Mouse (Mus musculus): ENCODE data around the gene Kcne3. TPM values are rescaled to one million over a fixed set of nuclear protein-coding genes. Genes with fewer than 3 reads are reported as not detected.

The Kcne3 gene
- total and polyA plus RNA-seq, 2 experiments from 2014 or later, result 0.27 TPM; not detected in 1

DNA sequence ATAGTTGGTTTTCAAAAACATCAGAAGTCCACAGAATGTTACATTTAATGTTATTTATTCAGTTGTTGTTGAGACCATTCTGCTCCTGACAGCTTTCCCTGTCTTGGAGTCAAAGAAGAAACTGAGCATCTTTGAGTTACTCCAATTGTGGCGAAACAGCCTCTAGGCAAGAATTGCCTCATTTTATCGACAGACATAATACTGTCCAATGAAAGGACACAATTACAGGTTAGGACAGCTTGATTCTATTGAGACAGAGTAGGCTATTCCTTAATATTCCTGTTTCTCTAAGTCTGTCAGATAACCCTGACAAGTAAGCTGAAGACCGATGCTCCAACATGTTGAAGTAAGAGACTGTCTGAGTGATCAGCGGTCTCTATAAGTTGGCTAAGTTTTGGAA, 38.2 kb upstream of the Kcne3 start:
- H3K27me3 ChIP-seq (ENCODE audit: insufficient read depth, low read length), result no peaks in the 10 kb centered on the region
- no peak for ATAC-seq (ENCODE audit: low FRiP score)
- H3K4me1 ChIP-seq (ENCODE audit: insufficient read depth, low read length), result no peaks in the 10 kb centered on the region
- no peak overlapping the region for H3K4me2 ChIP-seq (ENCODE audit: low read depth, low read length, poor library complexity, severe bottlenecking)
- no peak for TF ChIP-seq CTCF (IDR thresholded peaks at IDR 0.05)
- 91% methylated on average over 4 of the region's 4 CpGs for WGBS
- H3K4me3 ChIP-seq (ENCODE audit: low read depth, low read length), result no peak overlapping the region
- H3K9me3 ChIP-seq (ENCODE audit: low read length), result no peaks in the 10 kb centered on the region
- H3K36me3 ChIP-seq (ENCODE audit: insufficient read depth, low read length), result no peaks in the 10 kb centered on the region
- no peak overlapping the region for H3K9ac ChIP-seq (replicated peaks; ENCODE audit: low read length, poor library complexity, severe bottlenecking)
- no peak overlapping the region for H3K27ac ChIP-seq (ENCODE audit: low read depth, low read length)
- no peak for DNase-seq (ENCODE audit: low spot score)

DNA sequence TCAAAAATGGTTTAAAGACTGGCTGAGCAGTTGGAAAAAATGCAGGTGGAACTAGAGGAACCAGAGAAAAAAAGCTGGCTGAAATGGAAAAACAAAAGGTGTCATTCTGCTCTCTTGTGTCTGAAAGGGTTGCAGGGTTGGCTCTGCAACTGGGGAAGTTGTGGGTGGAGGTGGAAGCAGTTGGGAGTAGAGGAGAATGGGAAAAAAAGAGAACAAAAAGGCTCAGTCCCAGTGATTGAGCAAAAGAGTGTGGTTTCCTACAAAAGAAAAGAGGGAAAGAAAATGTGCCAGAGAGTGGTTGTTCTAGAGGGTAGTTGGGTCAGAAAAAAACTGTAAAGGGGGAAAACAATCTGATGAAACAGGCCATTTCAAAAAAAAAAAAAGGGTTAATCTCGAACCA, 35.7 kb upstream of the Kcne3 start:
- Histone ChIP-seq H3K4me1 (ENCODE audit: insufficient read depth, low read length) (no peaks in the 10 kb centered on the region), H3K27ac (ENCODE audit: low read depth, low read length) (no peak overlapping the region), H3K36me3 (ENCODE audit: insufficient read depth, low read length) (no peaks in the 10 kb centered on the region), H3K4me3 (ENCODE audit: low read depth, low read length) (no peak overlapping the region), H3K4me2 (ENCODE audit: low read depth, low read length, poor library complexity, severe bottlenecking) (no peak overlapping the region), H3K9me3 (ENCODE audit: low read length) (no peaks in the 10 kb centered on the region), H3K27me3 (ENCODE audit: insufficient read depth, low read length) (no peaks in the 10 kb centered on the region), H3K9ac (replicated peaks; ENCODE audit: low read length, poor library complexity, severe bottlenecking) (no peak overlapping the region)
- ATAC-seq (ENCODE audit: low FRiP score) (no peak), DNase-seq (ENCODE audit: low spot score) (no peak)
- no peak for TF ChIP-seq CTCF (IDR thresholded peaks at IDR 0.05)
- 68% methylated on average over 1 of the region's 1 CpGs for WGBS

- no peak overlapping the region for H3K27ac ChIP-seq (ENCODE audit: low read depth, low read length)
- no peaks in the 10 kb centered on the region for H3K9me3 ChIP-seq (ENCODE audit: low read length)
- WGBS, result 88% methylated on average over 4 of the region's 4 CpGs
- H3K27me3 ChIP-seq (ENCODE audit: insufficient read depth, low read length), result no peaks in the 10 kb centered on the region
- no peak overlapping the region for H3K9ac ChIP-seq (replicated peaks; ENCODE audit: low read length, poor library complexity, severe bottlenecking)
- H3K4me3 ChIP-seq (ENCODE audit: low read depth, low read length), result no peak overlapping the region
- ATAC-seq (ENCODE audit: low FRiP score), result no peak
- H3K36me3 ChIP-seq (ENCODE audit: insufficient read depth, low read length), result no peaks in the 10 kb centered on the region
- DNase-seq (ENCODE audit: low spot score), result no peak
- H3K4me1 ChIP-seq (ENCODE audit: insufficient read depth, low read length), result no peaks in the 10 kb centered on the region
- no peak overlapping the region for H3K4me2 ChIP-seq (ENCODE audit: low read depth, low read length, poor library complexity, severe bottlenecking)
- no peak for TF ChIP-seq CTCF (IDR thresholded peaks at IDR 0.05)
These were observed 27.7 kb upstream of the Kcne3 start for GRCm38 (mm10) chr7:100148586-100148985.

DNA sequence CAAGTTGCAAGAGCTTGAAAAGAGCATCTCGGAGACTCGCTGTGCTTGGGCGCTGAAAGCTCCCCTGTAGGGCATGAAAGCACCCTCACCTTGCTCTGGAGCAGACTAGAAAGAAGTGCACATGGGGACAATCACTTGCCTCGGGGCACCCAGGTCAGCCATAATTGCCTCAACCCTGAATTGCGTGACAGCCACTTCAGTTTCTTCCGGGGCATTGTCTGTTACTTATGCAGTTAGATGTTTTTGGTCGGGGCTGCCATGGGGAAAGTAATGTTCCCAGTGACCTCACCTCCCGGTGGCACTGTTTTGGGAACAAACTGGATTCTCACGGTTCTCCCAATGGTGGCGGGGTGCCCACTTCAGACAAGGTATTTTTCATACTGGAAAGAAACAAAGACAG, 26.2 kb upstream of the Kcne3 start:
- 61% methylated on average over 10 of the region's 10 CpGs for WGBS
- H3K27me3 ChIP-seq (ENCODE audit: insufficient read depth, low read length), result no peaks in the 10 kb centered on the region
- no peaks in the 10 kb centered on the region for H3K4me1 ChIP-seq (ENCODE audit: insufficient read depth, low read length)
- no peak overlapping the region for H3K4me3 ChIP-seq (ENCODE audit: low read depth, low read length)
- no peak for TF ChIP-seq CTCF (IDR thresholded peaks at IDR 0.05)
- DNase-seq (ENCODE audit: low spot score) (no peak), ATAC-seq (ENCODE audit: low FRiP score) (no peak)
- no peaks in the 10 kb centered on the region for H3K9me3 ChIP-seq (ENCODE audit: low read length)
- no peak overlapping the region for H3K4me2 ChIP-seq (ENCODE audit: low read depth, low read length, poor library complexity, severe bottlenecking)
- H3K9ac ChIP-seq (replicated peaks; ENCODE audit: low read length, poor library complexity, severe bottlenecking), result no peak overlapping the region
- no peaks in the 10 kb centered on the region for H3K36me3 ChIP-seq (ENCODE audit: insufficient read depth, low read length)
- no peak overlapping the region for H3K27ac ChIP-seq (ENCODE audit: low read depth, low read length)

DNA sequence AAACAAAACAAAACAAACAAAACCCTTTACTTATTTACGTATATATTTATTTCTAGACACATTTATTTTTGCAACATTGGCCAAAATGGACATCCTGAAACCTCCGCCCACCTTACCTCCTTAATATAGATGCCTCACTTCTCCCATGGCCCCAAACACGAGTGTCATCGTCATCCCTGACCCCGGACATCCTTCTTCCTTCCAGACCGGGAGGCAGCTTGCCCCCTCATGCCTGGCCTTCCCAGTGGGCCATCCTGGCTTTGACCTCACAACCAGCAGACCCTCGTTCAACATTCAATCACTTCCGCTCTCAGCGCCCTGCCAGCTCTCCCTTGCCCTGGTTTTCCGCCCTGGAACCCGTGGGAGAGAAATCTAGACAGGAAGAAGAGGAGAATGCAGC, 25.7 kb upstream of the Kcne3 start:
- no peak overlapping the region for H3K4me3 ChIP-seq (ENCODE audit: low read depth, low read length)
- no peaks in the 10 kb centered on the region for H3K4me1 ChIP-seq (ENCODE audit: insufficient read depth, low read length)
- H3K9me3 ChIP-seq (ENCODE audit: low read length), result no peaks in the 10 kb centered on the region
- no peak for TF ChIP-seq CTCF (IDR thresholded peaks at IDR 0.05)
- 82% methylated on average over 11 of the region's 11 CpGs for WGBS
- ATAC-seq (ENCODE audit: low FRiP score), result no peak
- H3K27me3 ChIP-seq (ENCODE audit: insufficient read depth, low read length), result no peaks in the 10 kb centered on the region
- no peak overlapping the region for H3K27ac ChIP-seq (ENCODE audit: low read depth, low read length)
- no peak overlapping the region for H3K4me2 ChIP-seq (ENCODE audit: low read depth, low read length, poor library complexity, severe bottlenecking)
- H3K36me3 ChIP-seq (ENCODE audit: insufficient read depth, low read length), result no peaks in the 10 kb centered on the region
- no peak overlapping the region for H3K9ac ChIP-seq (replicated peaks; ENCODE audit: low read length, poor library complexity, severe bottlenecking)
- no peak for DNase-seq (ENCODE audit: low spot score)

DNA sequence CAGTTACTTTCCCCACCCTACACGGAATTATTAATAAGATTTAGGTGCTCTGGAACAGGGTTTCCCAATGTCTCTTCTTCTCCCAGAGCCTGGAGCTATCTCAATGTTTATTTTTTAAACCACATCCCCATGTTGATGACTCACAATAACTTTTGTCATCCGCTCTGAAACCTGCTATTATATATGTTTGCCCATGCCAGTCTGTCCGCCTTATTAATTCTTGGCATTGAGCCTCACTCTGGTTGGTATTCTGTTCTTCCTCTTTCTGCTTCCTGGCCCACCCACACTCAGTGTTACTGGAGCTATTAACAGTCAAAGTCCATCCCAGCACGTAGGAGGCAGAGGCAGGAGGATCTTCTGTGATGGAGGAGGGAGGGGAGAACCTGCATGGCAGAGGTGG, 18.6 kb upstream of the Kcne3 start:
- H3K4me3 ChIP-seq (ENCODE audit: low read depth, low read length), result no peak overlapping the region
- no peaks in the 10 kb centered on the region for H3K27me3 ChIP-seq (ENCODE audit: insufficient read depth, low read length)
- H3K4me1 ChIP-seq (ENCODE audit: insufficient read depth, low read length), result no peaks in the 10 kb centered on the region
- DNase-seq (ENCODE audit: low spot score) (no peak), ATAC-seq (ENCODE audit: low FRiP score) (no peak)
- no peak overlapping the region for H3K4me2 ChIP-seq (ENCODE audit: low read depth, low read length, poor library complexity, severe bottlenecking)
- H3K9me3 ChIP-seq (ENCODE audit: low read length), result no peaks in the 10 kb centered on the region
- 80% methylated on average over 4 of the region's 4 CpGs for WGBS
- H3K9ac ChIP-seq (replicated peaks; ENCODE audit: low read length, poor library complexity, severe bottlenecking), result no peak overlapping the region
- no peaks in the 10 kb centered on the region for H3K36me3 ChIP-seq (ENCODE audit: insufficient read depth, low read length)
- H3K27ac ChIP-seq (ENCODE audit: low read depth, low read length), result no peak overlapping the region
- TF ChIP-seq CTCF (IDR thresholded peaks at IDR 0.05), result no peak
